Mouse (Mus musculus) liver, postnatal 0 days (tissue): ENCODE data around the gene Cxcl17.

ENCODE experiments used
- CTCF ChIP-seq: sonication (generic); IDR thresholded peaks from 2 replicates; pipeline ENCODE4 v1.5.1; 2016; ENCODE audit warnings: antibody characterized with exemption, low read depth
- EP300 ChIP-seq: IDR thresholded peaks from 2 replicates; pipeline ENCODE4 v1.6.1; 2016; ENCODE audit warnings: antibody characterized with exemption, low read depth, mild to moderate bottlenecking

DNA sequence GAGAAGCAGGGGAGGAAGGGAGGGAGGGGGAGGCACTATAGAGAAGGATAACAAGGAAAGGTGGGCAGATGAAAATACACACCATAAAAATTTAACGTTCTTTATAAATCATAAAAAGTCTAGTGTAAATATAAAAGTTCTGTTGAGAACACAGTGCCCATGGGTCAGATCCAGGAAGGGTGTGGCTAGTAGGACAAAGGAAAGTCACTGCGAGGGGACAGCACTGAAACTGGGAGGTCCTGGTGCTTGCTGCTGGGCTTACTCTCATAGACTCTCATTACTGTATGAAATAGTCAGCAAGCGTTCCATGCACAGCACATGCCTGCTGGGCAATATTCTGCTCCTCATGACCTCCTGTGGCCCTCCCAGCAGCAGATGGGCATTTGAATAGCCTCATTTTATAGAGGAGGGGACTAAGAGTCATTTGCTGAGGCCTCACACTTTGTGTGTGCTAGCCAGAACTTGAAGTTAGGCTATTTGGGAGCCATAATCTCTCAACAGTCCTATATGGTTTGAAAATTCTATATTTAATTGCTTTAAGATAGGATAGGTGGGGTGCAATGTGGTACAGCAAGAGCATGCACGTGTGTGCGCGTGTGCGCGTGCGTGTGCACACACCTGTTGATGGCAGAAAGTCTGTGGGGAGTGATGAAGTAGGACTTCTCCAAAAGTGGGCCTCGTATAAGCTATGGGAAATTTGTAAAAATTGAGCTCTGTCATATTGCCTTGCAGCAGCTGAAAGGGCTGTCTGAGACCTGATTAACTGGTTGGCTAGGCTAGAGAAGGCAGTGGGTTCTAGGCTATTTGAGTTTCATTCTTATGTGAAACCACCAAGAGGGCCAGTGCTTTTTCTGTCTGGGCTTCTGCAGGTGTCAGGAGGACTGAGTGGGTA lies 22.2 kb upstream of the Cxcl17 start:
- TF ChIP-seq CTCF (no peak), EP300 (no peak)
